Mouse (Mus musculus): Measurements from ENCODE around the gene B3gat2. TPM values are rescaled to one million over a fixed set of nuclear protein-coding genes. Genes with fewer than 3 reads are reported as not detected.

B3gat2 gene
- polyA plus RNA-seq, 1 experiment from 2014 or later = 0.76 TPM

Other genes with a start within 250 kb of the B3gat2 start
- 39.8 and 41.0 TPM in 2 replicates for gene Smap1, start 160.6 kb downstream of the B3gat2 start, polyA plus RNA-seq (2016; fragmentation: Nextera tagmentation; extraction: Ambion mirVana)
- gene Sdhaf4, start 243.9 kb downstream of the B3gat2 start, polyA plus RNA-seq (2016; fragmentation: Nextera tagmentation; extraction: Ambion mirVana) = 78.1 and 84.9 TPM in 2 replicates

Measured in embryonic facial prominence, embryonic 10.5 days (tissue).